Mouse (Mus musculus): ENCODE measurements around the gene Mipol1.

DNA sequence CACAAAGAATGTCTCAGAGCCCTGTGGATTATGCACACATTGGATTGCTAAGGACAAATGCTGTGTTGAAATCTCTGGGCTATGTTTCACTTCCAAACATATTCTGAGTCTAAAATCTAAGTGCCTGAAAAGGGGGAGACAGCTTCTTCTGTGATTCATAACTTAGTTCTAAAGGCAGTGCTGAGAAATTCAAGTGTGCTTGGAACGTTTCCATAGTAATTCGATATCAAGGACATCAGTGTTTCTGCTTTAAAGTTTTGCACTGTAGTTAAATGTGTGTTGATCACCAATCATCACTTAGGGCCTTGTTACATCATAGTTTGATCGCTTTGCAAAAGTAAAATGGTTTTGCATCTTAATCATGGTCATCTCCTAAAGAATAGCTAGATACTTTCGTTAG is 279.5 kb downstream of the Mipol1 start:
- TF ChIP-seq CTCF (IDR thresholded peaks at IDR 0.05) (no peak), POLR2A (IDR thresholded peaks at IDR 0.05; ENCODE audit: insufficient read depth, low read depth, low read length) (no peak), EP300 (IDR thresholded peaks at IDR 0.05; ENCODE audit: insufficient read depth, low read depth, low read length) (no peak)

All from heart, adult 2 months (tissue).